Mouse (Mus musculus) spleen, adult 2 months (tissue): ENCODE measurements around the gene Cckar.

Source experiments
- CTCF ChIP-seq: fragments of 200-500 bp; IDR thresholded peaks from 2 replicates; pipeline ENCODE4 v1.5.1; 2011; ENCODE audit warnings: mild to moderate bottlenecking, inconsistent platforms; ENCODE audit not compliant: insufficient read depth, insufficient read length, insufficient replicate concordance; ENCODE audit errors: extremely low read depth
- POLR2A ChIP-seq: fragments of 200-500 bp; IDR thresholded peaks from 2 replicates; pipeline ENCODE4 v1.6.1; 2011; ENCODE audit warnings: low read depth, low read length, inconsistent platforms

DNA sequence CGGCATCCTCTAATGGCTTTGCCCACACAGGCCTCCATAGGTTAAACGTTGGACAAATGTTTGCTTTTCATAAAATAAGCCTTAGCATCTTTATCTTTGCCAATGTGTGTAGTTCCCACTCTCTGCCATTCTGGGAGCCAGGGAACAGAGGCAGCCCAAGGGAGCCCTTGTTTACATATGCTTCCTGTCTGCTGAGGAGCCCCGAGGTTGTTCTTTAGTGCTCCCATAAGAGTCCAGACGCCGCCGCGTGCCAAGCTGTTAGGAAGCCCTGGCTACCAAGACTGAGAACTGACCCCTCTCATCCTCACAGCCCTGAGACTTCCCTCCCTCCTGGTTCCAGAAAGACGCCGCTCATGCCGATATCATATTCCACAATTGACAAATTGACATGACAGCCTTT lies 25.4 kb upstream of the Cckar start:
- TF ChIP-seq POLR2A (no peak), CTCF (no peak)
